Comparison of ENCODE assay signal across 13 mouse cellular contexts in the genomic region with DNA sequence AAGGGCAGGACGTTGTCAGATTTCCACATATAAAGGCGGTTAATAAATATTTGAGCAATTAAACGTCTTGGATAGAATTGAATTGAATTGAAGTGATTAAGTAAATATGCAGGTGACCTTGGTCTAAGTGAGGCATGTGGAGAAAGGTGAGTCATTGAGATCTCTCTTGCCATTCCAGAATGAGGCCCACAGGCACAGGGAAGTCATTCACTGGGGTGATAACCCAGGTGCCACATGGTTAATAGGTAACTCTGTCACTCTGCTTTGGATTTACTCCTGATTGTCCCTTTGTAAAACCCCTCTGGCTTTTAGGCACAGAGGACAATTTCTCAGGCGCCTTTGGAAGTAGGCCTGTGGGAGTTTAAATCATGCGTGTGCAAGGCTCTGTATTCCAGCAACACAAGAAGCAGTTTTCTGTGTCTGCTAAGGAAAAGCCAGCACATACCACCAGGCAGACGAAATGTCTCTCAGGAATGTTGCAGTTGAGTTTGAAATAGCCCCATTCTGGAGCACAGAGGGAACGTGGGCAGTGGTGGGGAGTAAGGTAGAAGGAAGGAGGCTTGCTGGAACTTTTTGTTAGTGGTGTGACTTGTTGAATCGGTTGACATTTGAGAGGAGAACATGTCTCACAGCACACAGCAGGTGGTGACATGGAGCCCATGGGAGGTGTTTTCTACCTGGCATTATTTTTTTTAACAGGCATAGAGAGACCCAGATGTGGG. TPM values are rescaled to one million over a fixed set of nuclear protein-coding genes. Genes with fewer than 3 reads are reported as not detected.
DNase-seq lines count a peak whose midpoint lies in the region; ATAC-seq and TF ChIP-seq lines count a peak whose summit lies in the region.
"Had no signal": no experiment of that assay in that cellular context is flagged by ENCODE, and none has a peak within 500 bp of the region (broad histone marks: within the 10 kb centered on the region; RNA-seq: fewer than 3 reads in every experiment).

No protein-coding gene starts in this region.

- ATAC-seq in intestine, postnatal 0 days = peak; percentile 74
- ATAC-seq: midbrain, embryonic 13.5 days had no signal

- H3K9ac ChIP-seq in intestine, postnatal 0 days (ENCODE audit: low read depth, low read length) = no peak overlapping the region
- H3K9ac ChIP-seq: hindbrain, embryonic 12.5 days; liver, embryonic 13.5 days; midbrain, embryonic 13.5 days had no signal

- WGBS in intestine, postnatal 0 days = 42% methylated on average over 8 of the region's 8 CpGs
- WGBS in small intestine, adult 2 months = 29% methylated on average over 8 of the region's 8 CpGs
- WGBS in midbrain, embryonic 10.5 days = 82% methylated on average over 8 of the region's 8 CpGs

- TF ChIP-seq POLR2A in small intestine, adult 2 months (IDR thresholded peaks at IDR 0.05; ENCODE audit: low read depth, low read length) = no peak

- peak; percentile 56 for DNase-seq in kidney, adult 11 months
- DNase-seq in kidney, postnatal 14 days = no peak
- peak; percentile 36 to 46 for DNase-seq in lung, adult 18-20 months
- DNase-seq in lung, postnatal 4 days = no peak
- no peak for DNase-seq in embryo, embryonic 10 days (ENCODE audit: low spot score)
- no peak for DNase-seq in midbrain, embryonic 10.5 days (ENCODE audit: low spot score)
- DNase-seq: liver, embryonic 13.5 days had no signal

- peaks cover 4% of the 10 kb centered on the region; the same call in 1 of the 2 replicates for H3K4me1 ChIP-seq in intestine, postnatal 0 days (replicated peaks; ENCODE audit: control insufficient read depth, insufficient read depth, low read length)
- H3K4me1 ChIP-seq in small intestine, adult 2 months (ENCODE audit: control insufficient read depth, insufficient read depth, insufficient read length, low read length) = peaks cover 32% of the 10 kb centered on the region
- H3K4me1 ChIP-seq in midbrain, embryonic 10.5 days = no peaks in the 10 kb centered on the region
- H3K4me1 ChIP-seq: hindbrain, embryonic 12.5 days; midbrain, embryonic 13.5 days had no signal

- no peaks in the 10 kb centered on the region for H3K9me3 ChIP-seq in intestine, postnatal 0 days (ENCODE audit: control insufficient read depth)
- H3K9me3 ChIP-seq in midbrain, embryonic 10.5 days (replicated peaks) = no peaks in the 10 kb centered on the region
- H3K9me3 ChIP-seq: hindbrain, embryonic 12.5 days; liver, embryonic 13.5 days; midbrain, embryonic 13.5 days had no signal

- no peaks in the 10 kb centered on the region for H3K27me3 ChIP-seq in intestine, postnatal 0 days (replicated peaks; ENCODE audit: control insufficient read depth, insufficient read depth, low read length)
- H3K27me3 ChIP-seq in small intestine, adult 2 months (ENCODE audit: control insufficient read depth, insufficient read depth, low read length) = no peaks in the 10 kb centered on the region
- H3K27me3 ChIP-seq in midbrain, embryonic 10.5 days (ENCODE audit: low read depth, poor library complexity, severe bottlenecking) = no peaks in the 10 kb centered on the region
- H3K27me3 ChIP-seq: hindbrain, embryonic 12.5 days; liver, embryonic 13.5 days; midbrain, embryonic 13.5 days had no signal

- peak overlapping the region; percentile 78 for H3K27ac ChIP-seq in intestine, postnatal 0 days (ENCODE audit: low read depth, low read length)
- peak overlapping the region; percentile 61; the same call in 1 of the 2 replicates for H3K27ac ChIP-seq in small intestine, adult 2 months (ENCODE audit: insufficient read depth, low read depth, low read length)
- H3K27ac ChIP-seq in midbrain, embryonic 10.5 days (replicated peaks) = no peak overlapping the region
- H3K27ac ChIP-seq: hindbrain, embryonic 12.5 days; liver, embryonic 13.5 days; midbrain, embryonic 13.5 days had no signal

- H3K4me3 ChIP-seq in intestine, postnatal 0 days (ENCODE audit: low read depth, low read length) = no peak overlapping the region
- no peak overlapping the region for H3K4me3 ChIP-seq in small intestine, adult 2 months (ENCODE audit: low read depth, low read length)
- H3K4me3 ChIP-seq in midbrain, embryonic 10.5 days = no peak overlapping the region
- H3K4me3 ChIP-seq: erythroblast, embryonic 14.5 days; hindbrain, embryonic 12.5 days; liver, embryonic 13.5 days; midbrain, embryonic 13.5 days had no signal

- TF ChIP-seq CTCF in intestine, postnatal 0 days (IDR thresholded peaks at IDR 0.05; ENCODE audit: low read depth) = no peak
- no peak for TF ChIP-seq CTCF in small intestine, adult 2 months (IDR thresholded peaks at IDR 0.05; ENCODE audit: extremely low read depth, insufficient read length, insufficient replicate concordance, low read depth, low read length)

- peaks cover 22% of the 10 kb centered on the region for H3K36me3 ChIP-seq in intestine, postnatal 0 days (ENCODE audit: control insufficient read depth, insufficient read depth)
- peaks cover 8% of the 10 kb centered on the region for H3K36me3 ChIP-seq in small intestine, adult 2 months (ENCODE audit: control insufficient read depth, insufficient read depth, low read length)
- no peaks in the 10 kb centered on the region for H3K36me3 ChIP-seq in midbrain, embryonic 10.5 days
- H3K36me3 ChIP-seq: hindbrain, embryonic 12.5 days; liver, embryonic 13.5 days; midbrain, embryonic 13.5 days had no signal

- H3K4me2 ChIP-seq in intestine, postnatal 0 days (replicated peaks; ENCODE audit: low read depth) = 0 out of 2 replicates have a peak overlapping the region, but pooled peaks have one; percentile 6
- H3K4me2 ChIP-seq: heart, embryonic 11.5 days; hindbrain, embryonic 12.5 days; liver, embryonic 13.5 days; midbrain, embryonic 13.5 days had no signal

RNA-seq across cellular contexts. Expression of a gene that starts 23.6 kb away (rescaled TPM):
- 42.5 and 42.8 TPM in 2 replicates for polyA plus RNA-seq in intestine, postnatal 0 days (2015; fragmentation: Nextera tagmentation; extraction: Ambion mirVana)
- polyA plus RNA-seq in small intestine, adult 2 months (2012; rRNA removed) = 131 and 234 TPM in 2 replicates
- polyA plus RNA-seq in midbrain, embryonic 10.5 days (2016; fragmentation: Nextera tagmentation; extraction: Ambion mirVana) = 8.5 and 11.3 TPM in 2 replicates
- polyA plus RNA-seq: erythroblast, embryonic 14.5 days had no signal

Comparison
In these comparisons a context has a peak if more than half of its experiments do, and no peak if none do; other contexts are left out.
1. DNase-seq: peak in kidney, adult 11 months (single experiment) and lung, adult 18-20 months (2 of 2); none in kidney, postnatal 14 days (single experiment), lung, postnatal 4 days (0 of 2), embryo, embryonic 10 days (single experiment) and midbrain, embryonic 10.5 days (single experiment).